Mouse (Mus musculus): ENCODE data around the gene Oit1. TPM values are rescaled to one million over a fixed set of nuclear protein-coding genes. Genes with fewer than 3 reads are reported as not detected.
A peak's percentile ranks its signal among the peaks of the same experiment; 100 is the strongest.

The Oit1 gene
- polyA plus RNA-seq, 1 experiment from 2014 or later = 23.1 TPM

GRCm38 (mm10) chr14:8309621-8310141, 68.9 kb downstream of the Oit1 start:
- no peak overlapping the region for H3K4me2 ChIP-seq (ENCODE audit: low read depth, low read length)
- H3K27me3 ChIP-seq (replicated peaks; ENCODE audit: control insufficient read depth, insufficient read depth, low read length) = no peaks in the 10 kb centered on the region
- ATAC-seq = no peak

GRCm38 (mm10) chr14:8308650-8309049, 69.9 kb downstream of the Oit1 start:
- Histone ChIP-seq H3K27me3 (replicated peaks; ENCODE audit: control insufficient read depth, insufficient read depth, low read length) (no peaks in the 10 kb centered on the region), H3K4me1 (ENCODE audit: control insufficient read depth, insufficient read depth, low read length) (no peaks in the 10 kb centered on the region), H3K27ac (ENCODE audit: low read length) (no peak overlapping the region), H3K36me3 (ENCODE audit: control insufficient read depth, insufficient read depth, low read length) (no peaks in the 10 kb centered on the region), H3K4me2 (ENCODE audit: low read depth, low read length) (no peak overlapping the region), H3K4me3 (ENCODE audit: low read length) (no peak overlapping the region), H3K9me3 (ENCODE audit: control insufficient read depth, low read length) (no peaks in the 10 kb centered on the region), H3K9ac (ENCODE audit: low read depth, low read length) (no peak overlapping the region)
- 61% methylated on average over 3 of the region's 3 CpGs for WGBS
- no peak for ATAC-seq

More at GRCm38 (mm10) chr14:8309621-8310141, 68.9 kb downstream of the Oit1 start:
- no peak overlapping the region for H3K4me3 ChIP-seq (ENCODE audit: low read length)
- no peak overlapping the region for H3K9ac ChIP-seq (ENCODE audit: low read depth, low read length)
- 19% methylated on average over 9 of the region's 9 CpGs for WGBS
- no peaks in the 10 kb centered on the region for H3K36me3 ChIP-seq (ENCODE audit: control insufficient read depth, insufficient read depth, low read length)
- no peak overlapping the region for H3K27ac ChIP-seq (ENCODE audit: low read length)
- no peaks in the 10 kb centered on the region for H3K9me3 ChIP-seq (ENCODE audit: control insufficient read depth, low read length)
- no peaks in the 10 kb centered on the region for H3K4me1 ChIP-seq (ENCODE audit: control insufficient read depth, insufficient read depth, low read length)

DNA sequence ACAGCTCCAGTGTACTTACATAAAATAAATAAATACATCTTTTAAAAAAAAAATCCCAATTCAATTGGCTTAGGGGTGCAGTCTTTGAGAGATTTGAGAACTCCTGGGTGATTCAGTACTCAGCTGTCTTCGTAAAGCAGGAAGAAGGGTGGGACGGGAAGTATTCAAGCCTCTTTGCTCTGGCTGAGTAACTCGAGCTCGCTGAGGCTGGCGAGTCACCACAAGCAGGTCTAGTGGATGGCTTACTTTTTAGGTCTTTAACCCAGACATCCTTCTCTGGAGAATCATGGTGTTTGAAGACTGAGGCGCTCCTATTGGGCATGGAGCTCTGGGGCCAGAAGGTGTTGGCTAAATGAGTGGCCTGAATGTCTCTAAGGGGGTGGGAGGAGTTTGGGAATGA, 71.7 kb downstream of the Oit1 start:
- no peak for ATAC-seq
- no peak overlapping the region for H3K4me2 ChIP-seq (ENCODE audit: low read depth, low read length)
- no peaks in the 10 kb centered on the region for H3K4me1 ChIP-seq (ENCODE audit: control insufficient read depth, insufficient read depth, low read length)
- 80% methylated on average over 6 of the region's 6 CpGs for WGBS
- no peak overlapping the region for H3K9ac ChIP-seq (ENCODE audit: low read depth, low read length)
- no peaks in the 10 kb centered on the region for H3K27me3 ChIP-seq (replicated peaks; ENCODE audit: control insufficient read depth, insufficient read depth, low read length)
- H3K36me3 ChIP-seq (ENCODE audit: control insufficient read depth, insufficient read depth, low read length) = no peaks in the 10 kb centered on the region
- no peak overlapping the region for H3K27ac ChIP-seq (ENCODE audit: low read length)
- no peak overlapping the region for H3K4me3 ChIP-seq (ENCODE audit: low read length)
- no peaks in the 10 kb centered on the region for H3K9me3 ChIP-seq (ENCODE audit: control insufficient read depth, low read length)

DNA sequence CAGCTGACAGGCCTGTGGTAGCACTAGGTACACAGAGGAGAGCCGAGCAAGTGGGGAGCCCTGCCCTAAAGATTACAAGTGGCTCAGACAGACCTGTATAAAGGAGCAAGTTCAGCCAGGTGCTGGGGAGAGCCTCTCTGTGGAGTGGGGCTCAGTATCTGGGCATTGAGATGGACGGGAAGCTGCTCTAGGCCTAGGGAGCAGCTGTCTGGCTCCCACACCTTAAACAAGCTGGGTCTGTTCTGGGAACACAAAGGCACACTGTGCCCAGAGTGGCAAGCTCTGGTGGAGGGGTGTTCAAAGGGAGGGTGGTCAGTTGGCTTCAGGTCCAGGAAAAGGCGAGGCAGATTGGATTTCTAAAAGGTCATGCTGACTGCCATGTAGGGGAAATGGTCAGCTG, 73.5 kb downstream of the Oit1 start:
- no peaks in the 10 kb centered on the region for H3K9me3 ChIP-seq (ENCODE audit: control insufficient read depth, low read length)
- H3K4me1 ChIP-seq (ENCODE audit: control insufficient read depth, insufficient read depth, low read length) = no peaks in the 10 kb centered on the region
- H3K27me3 ChIP-seq (replicated peaks; ENCODE audit: control insufficient read depth, insufficient read depth, low read length) = no peaks in the 10 kb centered on the region
- H3K36me3 ChIP-seq (ENCODE audit: control insufficient read depth, insufficient read depth, low read length) = no peaks in the 10 kb centered on the region
- no peak overlapping the region for H3K27ac ChIP-seq (ENCODE audit: low read length)
- no peak overlapping the region for H3K4me2 ChIP-seq (ENCODE audit: low read depth, low read length)
- no peak overlapping the region for H3K4me3 ChIP-seq (ENCODE audit: low read length)
- WGBS = 44% methylated on average over 3 of the region's 3 CpGs
- peak; percentile 53; the same call in 1 of the 2 replicates for ATAC-seq
- H3K9ac ChIP-seq (ENCODE audit: low read depth, low read length) = no peak overlapping the region

DNA sequence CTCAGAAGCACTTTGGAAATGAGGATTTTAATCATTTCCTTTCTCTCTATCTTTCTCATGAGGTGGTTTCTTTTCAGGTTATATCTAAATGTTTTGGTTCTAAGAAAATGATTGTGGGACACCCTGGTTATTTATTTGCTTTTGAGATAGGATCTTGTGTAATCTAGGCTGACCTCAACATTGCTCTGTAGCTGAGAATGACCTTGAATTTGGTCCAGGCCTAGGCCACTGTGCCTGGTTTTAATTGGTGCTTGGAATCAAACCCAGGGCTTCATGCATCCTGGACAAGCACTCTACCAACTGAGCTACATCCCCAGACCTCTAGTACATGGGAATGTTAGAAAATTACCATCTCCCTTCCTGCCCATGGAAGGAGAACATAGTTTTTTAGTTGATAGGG, 74.5 kb downstream of the Oit1 start:
- Histone ChIP-seq H3K27ac (ENCODE audit: low read length) (no peak overlapping the region), H3K27me3 (replicated peaks; ENCODE audit: control insufficient read depth, insufficient read depth, low read length) (no peaks in the 10 kb centered on the region), H3K4me2 (ENCODE audit: low read depth, low read length) (no peak overlapping the region), H3K4me1 (ENCODE audit: control insufficient read depth, insufficient read depth, low read length) (no peaks in the 10 kb centered on the region), H3K4me3 (ENCODE audit: low read length) (no peak overlapping the region), H3K36me3 (ENCODE audit: control insufficient read depth, insufficient read depth, low read length) (no peaks in the 10 kb centered on the region), H3K9ac (ENCODE audit: low read depth, low read length) (no peak overlapping the region), H3K9me3 (ENCODE audit: control insufficient read depth, low read length) (no peaks in the 10 kb centered on the region)
- ATAC-seq = no peak

GRCm38 (mm10) chr14:8302687-8303086, 75.9 kb downstream of the Oit1 start:
- Histone ChIP-seq H3K27me3 (replicated peaks; ENCODE audit: control insufficient read depth, insufficient read depth, low read length) (no peaks in the 10 kb centered on the region), H3K4me3 (ENCODE audit: low read length) (no peak overlapping the region), H3K4me1 (ENCODE audit: control insufficient read depth, insufficient read depth, low read length) (no peaks in the 10 kb centered on the region; the same call in 1 of the 2 replicates), H3K4me2 (ENCODE audit: low read depth, low read length) (no peak overlapping the region), H3K36me3 (ENCODE audit: control insufficient read depth, insufficient read depth, low read length) (no peaks in the 10 kb centered on the region), H3K9ac (ENCODE audit: low read depth, low read length) (no peak overlapping the region), H3K27ac (ENCODE audit: low read length) (no peak overlapping the region), H3K9me3 (ENCODE audit: control insufficient read depth, low read length) (no peaks in the 10 kb centered on the region)
- no peak for ATAC-seq
- WGBS = 22% methylated on average over 10 of the region's 10 CpGs

- Histone ChIP-seq H3K4me1 (ENCODE audit: control insufficient read depth, insufficient read depth, low read length) (no peaks in the 10 kb centered on the region; the same call in 1 of the 2 replicates), H3K27ac (ENCODE audit: low read length) (no peak overlapping the region), H3K27me3 (replicated peaks; ENCODE audit: control insufficient read depth, insufficient read depth, low read length) (no peaks in the 10 kb centered on the region), H3K4me3 (ENCODE audit: low read length) (no peak overlapping the region), H3K4me2 (ENCODE audit: low read depth, low read length) (no peak overlapping the region), H3K9ac (ENCODE audit: low read depth, low read length) (no peak overlapping the region), H3K9me3 (ENCODE audit: control insufficient read depth, low read length) (no peaks in the 10 kb centered on the region), H3K36me3 (ENCODE audit: control insufficient read depth, insufficient read depth, low read length) (no peaks in the 10 kb centered on the region)
- 32% methylated on average over 8 of the region's 8 CpGs for WGBS
- ATAC-seq = no peak
Observed at GRCm38 (mm10) chr14:8300281-8300680, 78.3 kb downstream of the Oit1 start.

Other genes starting within 250 kb of the Oit1 start
- 187 and 215 TPM in 2 replicates for gene Pdhb, start 205.7 kb downstream of the Oit1 start, polyA plus RNA-seq (2015; fragmentation: Nextera tagmentation; extraction: Ambion mirVana)
- gene Kctd6, start 164.6 kb downstream of the Oit1 start, polyA plus RNA-seq (2015; fragmentation: Nextera tagmentation; extraction: Ambion mirVana) = 2.1 and 2.2 TPM in 2 replicates
- gene Acox2, start 119.4 kb downstream of the Oit1 start, polyA plus RNA-seq (2015; fragmentation: Nextera tagmentation; extraction: Ambion mirVana) = 1.1 and 1.4 TPM in 2 replicates
- gene Fam107a, start 60.7 kb downstream of the Oit1 start, polyA plus RNA-seq (2015; fragmentation: Nextera tagmentation; extraction: Ambion mirVana) = 0.21 and 0.24 TPM in 2 replicates